Mouse (Mus musculus) ES-E14 (cell line): Measurements from ENCODE around the gene Ctsw. TPM values are rescaled to one million over a fixed set of nuclear protein-coding genes. Genes with fewer than 3 reads are reported as not detected.

ENCODE experiments used
- DNase-seq: peaks from one replicate; pipeline ENCODE4 v3.0.0-alpha.2; 2013; ENCODE audit warnings: low read depth, low spot score
- H3K27ac ChIP-seq: 2 replicates; pipeline ENCODE4 v1.5.1; 2012; ENCODE audit warnings: low read depth, mild to moderate bottlenecking, low read length, moderate library complexity, mixed read lengths; ENCODE audit not compliant: poor library complexity, insufficient read depth, severe bottlenecking
- H3K36me3 ChIP-seq: 2 replicates; pipeline ENCODE4 v1.6.1; 2012; ENCODE audit warnings: mild to moderate bottlenecking, low read length, moderate library complexity, mixed read lengths; ENCODE audit not compliant: control insufficient read depth, poor library complexity, insufficient read depth, severe bottlenecking
- H3K4me1 ChIP-seq, 2 experiments: fragments of 150-350 bp in 1 of 2; sonication (generic) in 1 of 2; 2 replicates each; pipeline ENCODE4 v1.6.1; 2012; ENCODE audit warnings: low read length in 2 of 2, mild to moderate bottlenecking in 1 of 2, mixed read lengths in 1 of 2; ENCODE audit not compliant: control insufficient read depth in 2 of 2, insufficient read depth in 2 of 2, poor library complexity in 1 of 2
- H3K4me3 ChIP-seq, 2 experiments: fragments of 150-350 bp in 1 of 2; sonication (generic) in 1 of 2; 2 replicates each; pipeline ENCODE4 v1.5.1; 2012; ENCODE audit warnings: low read length in 2 of 2, low read depth in 1 of 2, mild to moderate bottlenecking in 1 of 2, mixed read lengths in 1 of 2; ENCODE audit not compliant: insufficient read depth in 1 of 2, poor library complexity in 1 of 2, severe bottlenecking in 1 of 2
- H3K9ac ChIP-seq: 2 replicates; pipeline ENCODE4 v1.6.1; 2012; ENCODE audit warnings: low read depth, mild to moderate bottlenecking, low read length, mixed read lengths; ENCODE audit not compliant: poor library complexity, insufficient read depth, severe bottlenecking
- H3K9me3 ChIP-seq: fragments of 150-350 bp; sonication (generic); 2 replicates; pipeline ENCODE4 v1.6.1; 2012; ENCODE audit warnings: low read depth, mild to moderate bottlenecking, low read length; ENCODE audit not compliant: control insufficient read depth, insufficient read depth
- CHD2 ChIP-seq: IDR thresholded peaks from 2 replicates; pipeline ENCODE4 v1.6.1; 2014; ENCODE audit warnings: mild to moderate bottlenecking, low read depth, low read length, inconsistent platforms
- HCFC1 ChIP-seq: IDR thresholded peaks from 2 replicates; pipeline ENCODE4 v1.6.1; 2012; ENCODE audit warnings: low read length, inconsistent platforms, borderline replicate concordance; ENCODE audit not compliant: insufficient read depth
- MAFK ChIP-seq: IDR thresholded peaks from 2 replicates; pipeline ENCODE4 v1.6.1; 2014; ENCODE audit warnings: mild to moderate bottlenecking, low read depth, low read length, inconsistent platforms; ENCODE audit not compliant: insufficient read depth
- ZC3H11A ChIP-seq: IDR thresholded peaks from 2 replicates; pipeline ENCODE4 v1.6.1; 2012; ENCODE audit warnings: low read depth, mild to moderate bottlenecking, inconsistent platforms, low read length, borderline replicate concordance
- ZNF384 ChIP-seq: IDR thresholded peaks from 2 replicates; pipeline ENCODE4 v1.6.1; 2012; ENCODE audit warnings: low read depth, low read length, inconsistent platforms
- in situ Hi-C, 2 experiments: fragments of 600-800 bp; cut with MboI; formaldehyde crosslinking; loops; one replicate each; pipeline ENCODE4 v1.15.1; 2025; ENCODE audit warnings: low sequenced_read_pairs in 2 of 2, inconsistent platforms in 1 of 2; ENCODE audit not compliant: unreplicated experiment in 2 of 2
- total RNA-seq: library from RNA; depleted of rRNA; stranded (reverse); fragments of 300-350 nt; gene quantifications from 2 replicates; pipeline ENCODE4 v1.2.3, GENCODE M21; 2012; rRNA removed

Gene Ctsw
- 4.5 and 11.7 TPM in 2 replicates for total RNA-seq

- Histone ChIP-seq H3K36me3 (peaks cover 23% of the 10 kb centered on the region), H3K27ac (no peak within 1 kb of the TSS), H3K9ac (no peak within 1 kb of the TSS), H3K4me3 (no peak within 1 kb of the TSS), H3K9me3 (no peaks in the 10 kb centered on the region), H3K4me1 (peaks cover 7 to 13% of the 10 kb centered on the region in 2 experiments; a peak in 3 of 4 replicates)
- DNase-seq = no peak
- in situ Hi-C loops = no loop called here
- TF ChIP-seq ZNF384 (no peak), MAFK (no peak), HCFC1 (no peak), ZC3H11A (no peak), CHD2 (no peak)
Measured at GRCm38 (mm10) chr19:5468374-5468773, at the start of gene Ctsw. Gene Ctsw, minus strand, starts transcription at chr19:5468507.

GRCm38 (mm10) chr19:5516906-5517505 lies 48.7 kb upstream of the Ctsw start:
- Histone ChIP-seq H3K4me1 (peaks cover 3 to 11% of the 10 kb centered on the region in 2 experiments; a peak in 3 of 4 replicates), H3K4me3 (no peak overlapping the region), H3K36me3 (no peaks in the 10 kb centered on the region), H3K27ac (0 out of 2 replicates have a peak overlapping the region, but pooled peaks have one; percentile 38), H3K9me3 (no peaks in the 10 kb centered on the region), H3K9ac (no peak overlapping the region)
- TF ChIP-seq ZNF384 = no peak
- TF ChIP-seq ZC3H11A = no peak
- no peak for TF ChIP-seq MAFK
- TF ChIP-seq CHD2 = no peak
- no peak for TF ChIP-seq HCFC1
- in situ Hi-C loops = no loop called here
- DNase-seq = no peak

- Histone ChIP-seq H3K4me3 (no peak overlapping the region), H3K36me3 (no peaks in the 10 kb centered on the region), H3K9ac (no peak overlapping the region), H3K4me1 (peaks cover 3 to 11% of the 10 kb centered on the region in 2 experiments; a peak in 3 of 4 replicates), H3K27ac (peak overlapping the region; percentile 41), H3K9me3 (no peaks in the 10 kb centered on the region)
- no peak for TF ChIP-seq MAFK
- TF ChIP-seq ZNF384 = no peak
- TF ChIP-seq CHD2 = no peak
- no peak for TF ChIP-seq ZC3H11A
- no peak for TF ChIP-seq HCFC1
- DNase-seq = no peak
- in situ Hi-C loops = no loop called here
Measured at GRCm38 (mm10) chr19:5515840-5516777, 47.8 kb upstream of the Ctsw start.

GRCm38 (mm10) chr19:5513005-5513349 lies 44.7 kb upstream of the Ctsw start:
- H3K27ac ChIP-seq = no peak overlapping the region

More at GRCm38 (mm10) chr19:5513005-5513349, 44.7 kb upstream of the Ctsw start:
- Histone ChIP-seq H3K9ac (no peak overlapping the region), H3K36me3 (no peaks in the 10 kb centered on the region), H3K4me3 (no peak overlapping the region), H3K4me1 (peaks cover 4 to 16% of the 10 kb centered on the region in 2 experiments; a peak in 3 of 4 replicates), H3K9me3 (no peaks in the 10 kb centered on the region)
- TF ChIP-seq MAFK = no peak
- TF ChIP-seq ZC3H11A = no peak
- TF ChIP-seq ZNF384 = no peak
- TF ChIP-seq HCFC1 = no peak
- TF ChIP-seq CHD2 = no peak
- in situ Hi-C loops = no loop called here
- no peak for DNase-seq
